Mouse (Mus musculus): Measurements from ENCODE around the gene Arid1b.

DNA sequence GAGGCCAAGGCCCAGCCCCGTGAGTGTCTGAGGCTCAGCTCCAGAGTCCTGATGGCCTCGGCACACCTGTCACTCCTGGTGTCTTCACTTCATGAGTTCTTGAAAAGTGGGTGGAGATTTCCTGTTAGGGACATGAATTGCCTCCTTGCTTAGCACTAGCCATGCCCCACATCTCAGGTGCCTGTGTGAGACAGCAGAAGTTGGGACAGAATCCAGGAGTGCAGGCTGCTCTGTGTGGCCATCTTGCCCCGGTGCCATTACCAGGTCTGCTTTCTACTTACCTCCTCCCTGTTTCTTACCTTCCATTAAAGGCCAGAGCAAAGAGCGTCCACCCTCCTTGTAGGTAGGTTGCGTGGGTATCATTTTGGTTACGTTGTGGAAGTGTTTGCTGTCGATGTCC, 253.1 kb downstream of the Arid1b start:
- TF ChIP-seq GATA1 (IDR thresholded peaks at IDR 0.05; ENCODE audit: borderline replicate concordance, low read length) (no peak), CTCF (IDR thresholded peaks at IDR 0.05; ENCODE audit: low read depth, low read length) (no peak), POLR2AphosphoS5 (IDR thresholded peaks at IDR 0.05; ENCODE audit: insufficient replicate concordance, low read depth, low read length) (no peak)
